Mouse (Mus musculus): ENCODE measurements around the gene Msgn1. TPM values are rescaled to one million over a fixed set of nuclear protein-coding genes. Genes with fewer than 3 reads are reported as not detected.

Gene Msgn1
- polyA plus RNA-seq, 1 experiment: not detected

DNA sequence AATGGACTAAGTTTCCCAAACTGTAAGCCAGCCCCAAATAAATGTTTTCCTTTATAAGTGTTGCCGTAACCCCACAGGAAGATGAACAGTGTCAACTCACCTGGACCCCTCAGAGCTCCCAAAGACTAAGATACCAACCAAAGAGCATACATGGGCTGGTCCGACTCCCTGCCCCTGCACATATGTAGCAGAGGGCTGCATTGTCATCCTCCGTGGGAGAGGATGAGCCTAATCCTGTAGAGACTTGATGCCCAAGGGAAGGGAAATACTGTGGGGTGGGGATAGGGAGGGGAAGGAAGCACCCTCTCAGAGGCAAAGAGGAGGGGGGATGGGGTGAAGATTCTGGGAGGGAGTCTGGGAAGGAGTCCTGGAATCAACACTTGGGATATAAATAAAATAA is 50.1 kb downstream of the Msgn1 start:
- Histone ChIP-seq H3K4me1 (ENCODE audit: control insufficient read depth, insufficient read depth, insufficient read length, low read length) (no peaks in the 10 kb centered on the region), H3K4me3 (ENCODE audit: insufficient read depth, low read depth, low read length) (no peak overlapping the region), H3K27ac (replicated peaks; ENCODE audit: low read depth, low read length) (no peak overlapping the region)

Other genes starting within 250 kb of the Msgn1 start
- gene Kcns3, start 57.9 kb downstream of the Msgn1 start, polyA plus RNA-seq (2012; ENCODE audit: insufficient read depth, insufficient read length, missing spikeins): 9.7 and 11.2 TPM in 2 replicates
- 0.95 and 1.1 TPM in 2 replicates for gene Gen1, start 56.8 kb upstream of the Msgn1 start, polyA plus RNA-seq (2012; ENCODE audit: insufficient read depth, insufficient read length, missing spikeins)
- 33.0 and 58.1 TPM in 2 replicates for gene Smc6, start 56.9 kb upstream of the Msgn1 start, polyA plus RNA-seq (2012; ENCODE audit: insufficient read depth, insufficient read length, missing spikeins)
- gene Vsnl1, start 227.6 kb upstream of the Msgn1 start, polyA plus RNA-seq (2012; ENCODE audit: insufficient read depth, insufficient read length, missing spikeins): 0.79 TPM in 1 of 2 replicates, not detected in the other
- not detected in 2 replicates for gene Rad51ap2, start 247.1 kb upstream of the Msgn1 start, polyA plus RNA-seq (2012; ENCODE audit: insufficient read depth, insufficient read length, missing spikeins)